Mouse (Mus musculus) embryonic fibroblast, embryonic 13.5 days (primary cell): ENCODE measurements around the gene Gm42715.

Experiments used
- CTCF ChIP-seq: IDR thresholded peaks from 2 replicates; pipeline ENCODE4 v1.5.1; 2011; ENCODE audit warnings: mild to moderate bottlenecking, control low read depth, low read length, moderate library complexity, borderline replicate concordance; ENCODE audit not compliant: insufficient read depth
- POLR2A ChIP-seq: IDR thresholded peaks from 2 replicates; pipeline ENCODE4 v1.6.1; 2011; ENCODE audit warnings: low read depth, mild to moderate bottlenecking, control low read depth, low read length, moderate library complexity

DNA sequence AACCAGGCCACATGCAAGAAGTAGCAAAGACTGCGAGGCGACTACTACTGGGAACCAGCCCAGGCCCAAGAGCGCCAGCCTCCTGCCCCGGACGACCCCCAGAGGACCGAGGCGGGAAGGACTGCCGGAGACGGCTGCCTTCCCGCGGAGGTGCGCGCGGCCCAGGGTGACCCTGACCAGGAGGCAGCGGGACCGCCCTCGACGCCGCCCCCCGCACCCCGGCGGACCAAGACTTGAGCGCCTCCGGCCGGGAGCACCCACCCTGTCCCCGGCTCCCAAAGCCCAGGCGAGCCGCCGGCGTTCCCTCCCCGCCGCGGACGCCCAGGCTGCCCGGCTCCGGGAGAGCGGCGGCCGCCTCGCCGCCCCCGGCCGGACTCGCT is 95.1 kb downstream of the Gm42715 start:
- no peak for TF ChIP-seq CTCF
- TF ChIP-seq POLR2A: no peak
